Mouse (Mus musculus) lung, adult 2 months (tissue): Measurements from ENCODE around the gene Rars.

ENCODE experiments used
- CTCF ChIP-seq: fragments of 200-500 bp; IDR thresholded peaks from 2 replicates; pipeline ENCODE4 v1.5.1; 2011; ENCODE audit warnings: mild to moderate bottlenecking, low read length, control low read depth; ENCODE audit not compliant: insufficient read depth
- POLR2A ChIP-seq: fragments of 200-500 bp; IDR thresholded peaks from 2 replicates; pipeline ENCODE4 v1.6.1; 2011; ENCODE audit warnings: low read depth, mild to moderate bottlenecking, control low read depth, low read length, borderline replicate concordance; ENCODE audit errors: extremely low read depth

DNA sequence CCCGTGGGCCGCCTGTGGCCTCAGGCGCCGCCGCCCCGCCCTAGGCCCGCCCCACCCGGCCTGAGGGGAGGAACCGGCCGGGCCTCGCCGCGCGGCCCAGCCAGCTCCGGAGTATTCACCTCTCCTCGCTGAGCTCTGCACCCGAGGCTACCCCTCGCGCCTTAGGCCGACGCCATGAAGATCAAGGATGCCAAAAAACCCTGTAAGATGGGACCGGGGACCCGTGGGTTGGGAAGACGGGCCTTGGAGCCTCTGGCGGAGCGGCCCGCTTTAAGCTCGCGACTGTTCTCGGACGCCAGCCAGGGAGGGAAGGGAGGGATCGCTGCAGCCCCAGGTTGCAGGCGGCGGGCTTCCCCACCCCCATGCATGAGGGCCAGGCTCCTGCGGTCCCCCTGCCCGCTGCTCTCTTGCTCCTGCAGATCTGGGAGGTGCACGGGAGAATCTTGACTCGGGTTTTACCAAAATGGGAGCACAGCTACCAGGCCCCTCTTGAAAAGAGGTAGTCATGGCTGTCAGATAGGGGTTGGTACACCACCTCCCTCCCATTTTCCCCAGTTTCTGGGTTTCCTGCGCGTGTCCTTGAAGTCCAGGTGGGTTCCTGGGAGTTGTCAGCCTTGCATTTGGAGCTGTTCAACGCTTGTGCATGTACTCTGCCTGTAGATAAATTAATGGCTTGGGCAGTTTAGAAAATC is 64.4 kb downstream of the Rars start:
- TF ChIP-seq POLR2A: peak; percentile 55; the same call in 1 of the 2 replicates
- no peak for TF ChIP-seq CTCF
